Mouse (Mus musculus) activated CD4-positive, CD25-positive, alpha-beta regulatory T cell, adult 4 months (primary cell): ENCODE results near the gene Strn4. TPM values are rescaled to one million over a fixed set of nuclear protein-coding genes. Genes with fewer than 3 reads are reported as not detected.

Experiments used
- ATAC-seq: one replicate; pipeline ENCODE4 v1.8.0; 2017
- polyA plus RNA-seq, 2 experiments: library from polyadenylated mRNA; unstranded; fragments of 100-300 nt; shearing (Covaris generic); gene quantifications; one replicate each; pipeline ENCODE4 v1.2.1; 2017

Gene Strn4
- polyA plus RNA-seq, 2 experiments from 2014 or later, result 23.0 to 23.1 TPM

DNA sequence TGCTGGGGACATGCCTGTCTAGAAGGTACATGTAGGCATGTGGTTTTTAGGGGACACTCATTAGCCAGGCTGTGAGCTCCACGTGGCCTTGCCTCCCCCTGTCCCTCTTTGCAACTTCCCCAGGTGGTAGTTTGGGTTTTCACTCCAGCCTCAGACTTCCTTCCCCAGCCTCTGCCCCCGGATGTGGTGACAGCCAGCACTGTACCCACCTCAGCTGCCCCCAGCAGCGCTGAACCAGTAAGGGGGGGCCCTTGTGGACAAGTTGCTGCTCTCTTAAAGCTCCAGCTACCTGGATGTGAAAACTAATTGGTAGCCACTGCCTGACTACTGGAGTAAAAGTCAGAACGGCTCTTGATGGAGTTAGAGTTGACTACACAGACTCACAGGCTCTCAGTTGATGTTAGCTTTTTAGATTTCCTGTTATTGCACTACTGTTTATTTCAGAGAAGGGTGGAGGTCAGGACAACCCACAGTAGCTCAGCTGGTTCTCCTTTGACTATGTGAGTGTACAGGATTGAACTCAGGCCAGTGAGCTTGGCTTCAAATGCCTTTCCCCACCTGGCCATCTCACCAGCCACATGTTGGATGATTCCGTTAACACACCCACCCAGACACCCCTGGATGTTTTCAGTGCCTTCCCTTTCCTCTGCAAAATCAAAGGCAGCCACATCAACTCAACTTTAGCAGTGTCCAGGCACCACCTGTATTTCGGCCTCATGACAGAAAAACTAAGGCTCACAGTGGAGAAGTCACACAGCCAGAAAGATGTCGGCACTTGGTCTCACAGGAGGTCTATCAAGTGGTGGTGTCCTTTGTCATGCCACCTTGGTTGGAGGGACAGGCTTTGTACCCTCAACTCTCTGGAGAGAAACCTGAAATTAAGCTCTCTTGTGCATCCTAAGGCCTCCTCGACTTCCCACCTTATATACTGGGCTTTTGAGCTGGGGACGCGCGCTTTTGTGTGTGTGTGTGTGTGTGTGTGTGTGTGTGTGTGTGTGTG, 26.2 kb downstream of the Strn4 start:
- peak; percentile 62 for ATAC-seq

DNA sequence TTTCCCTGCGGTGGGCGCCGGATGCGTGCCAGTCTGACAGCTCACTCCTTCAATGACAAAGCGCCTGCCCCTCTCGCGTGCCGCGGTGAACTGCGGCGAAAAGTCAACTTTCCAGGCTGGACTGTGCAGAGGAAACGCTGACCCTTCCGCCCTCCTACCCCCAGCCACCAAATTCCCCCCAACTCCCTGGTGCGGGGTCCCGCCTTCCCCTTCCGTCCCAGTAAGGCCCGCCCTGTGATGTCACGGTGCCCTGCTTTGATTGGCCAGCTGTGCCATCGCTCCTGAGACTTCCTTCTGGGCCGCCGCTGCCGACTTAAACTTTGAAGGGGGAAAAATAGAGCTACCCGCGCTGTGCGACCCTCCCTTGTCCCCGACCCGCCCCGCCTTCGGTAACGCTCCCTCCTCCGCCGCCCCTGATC, 27.0 kb downstream of the Strn4 start, which contains the start of gene Prkd2:
Gene Prkd2 (plus strand): TSS at position 258 of the 419 bp plus-strand sequence.
- peak; percentile 33 for ATAC-seq

- ATAC-seq, result no peak
These were observed 27.9 kb downstream of the Strn4 start for GRCm38 (mm10) chr7:16843441-16844171.

GRCm38 (mm10) chr7:16844696-16845071, 29.0 kb downstream of the Strn4 start:
- no peak for ATAC-seq

GRCm38 (mm10) chr7:16845072-16845819, 29.6 kb downstream of the Strn4 start:
- peak; percentile 31 for ATAC-seq

- ATAC-seq, result no peak
These were observed 30.1 kb downstream of the Strn4 start for GRCm38 (mm10) chr7:16845820-16846167.

GRCm38 (mm10) chr7:16846775-16847174, 31.1 kb downstream of the Strn4 start:
- ATAC-seq, result no peak

DNA sequence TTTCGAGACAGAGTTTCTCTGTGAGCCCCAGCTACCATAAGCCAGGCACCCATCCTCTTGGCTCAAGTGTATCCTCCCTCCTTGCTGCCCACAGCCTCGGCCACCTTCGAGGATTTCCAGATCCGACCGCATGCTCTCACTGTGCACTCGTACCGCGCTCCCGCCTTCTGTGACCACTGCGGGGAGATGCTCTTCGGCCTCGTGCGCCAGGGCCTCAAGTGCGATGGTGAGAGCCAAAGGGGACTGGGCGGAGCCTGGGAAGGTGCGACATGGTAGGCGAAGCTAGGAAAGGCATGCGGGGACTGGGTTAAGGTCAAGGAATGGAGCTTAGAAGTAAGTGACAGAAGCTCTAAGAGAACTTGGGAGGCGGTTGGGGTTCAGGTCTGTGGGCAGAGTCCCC, 31.8 kb downstream of the Strn4 start:
- no peak for ATAC-seq

GRCm38 (mm10) chr7:16848579-16848978, 32.9 kb downstream of the Strn4 start:
- ATAC-seq, result no peak

- no peak for ATAC-seq
These were observed 35.9 kb downstream of the Strn4 start for GRCm38 (mm10) chr7:16851636-16852035.

DNA sequence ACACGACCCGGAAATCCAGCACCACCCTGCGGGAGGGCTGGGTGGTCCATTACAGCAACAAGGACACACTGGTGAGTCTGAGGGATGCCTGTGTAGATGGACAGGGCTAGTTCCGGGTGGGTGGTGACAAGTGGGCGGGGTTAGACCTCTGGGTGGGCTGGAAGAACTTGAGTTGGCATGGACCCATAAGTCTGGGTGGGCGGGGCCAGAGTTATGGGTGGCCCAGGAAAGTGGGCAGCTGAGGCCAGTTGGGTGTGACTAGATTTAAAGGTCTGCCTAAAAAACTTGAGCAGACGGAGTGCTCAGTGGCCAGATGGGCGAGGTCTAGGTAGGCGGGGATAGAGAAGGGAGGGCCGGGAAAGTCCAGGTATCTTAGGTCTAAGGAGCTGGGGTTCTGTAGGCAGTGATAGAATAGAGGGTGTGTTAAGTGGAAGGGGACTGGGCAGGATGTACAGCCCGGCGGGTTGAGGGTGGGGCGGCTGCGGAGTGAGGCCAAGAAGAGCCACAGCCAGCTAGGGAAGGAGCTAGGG, 37.7 kb downstream of the Strn4 start:
- no peak for ATAC-seq

DNA sequence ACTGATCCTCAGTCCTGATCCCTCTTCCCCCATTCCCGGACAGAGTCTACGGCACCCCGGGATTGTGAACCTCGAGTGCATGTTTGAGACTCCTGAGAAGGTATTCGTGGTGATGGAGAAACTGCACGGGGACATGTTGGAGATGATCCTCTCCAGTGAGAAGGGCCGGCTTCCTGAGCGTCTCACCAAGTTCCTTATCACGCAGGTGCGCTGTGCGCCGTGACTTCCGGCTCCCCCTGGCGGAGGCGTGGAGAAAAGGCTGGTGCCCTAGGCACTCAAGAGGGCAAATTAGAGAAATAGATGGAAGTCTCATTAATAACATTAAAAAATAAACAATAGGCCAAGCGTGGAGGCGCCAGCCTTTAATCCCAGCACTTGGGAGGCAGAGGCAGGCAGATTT, 42.6 kb downstream of the Strn4 start:
- peak; percentile 44 for ATAC-seq

- peak; percentile 44 for ATAC-seq
These were observed 44.4 kb downstream of the Strn4 start for GRCm38 (mm10) chr7:16859902-16860651.

- ATAC-seq, result no peak
These were observed 51.8 kb downstream of the Strn4 start for GRCm38 (mm10) chr7:16867488-16867887.

DNA sequence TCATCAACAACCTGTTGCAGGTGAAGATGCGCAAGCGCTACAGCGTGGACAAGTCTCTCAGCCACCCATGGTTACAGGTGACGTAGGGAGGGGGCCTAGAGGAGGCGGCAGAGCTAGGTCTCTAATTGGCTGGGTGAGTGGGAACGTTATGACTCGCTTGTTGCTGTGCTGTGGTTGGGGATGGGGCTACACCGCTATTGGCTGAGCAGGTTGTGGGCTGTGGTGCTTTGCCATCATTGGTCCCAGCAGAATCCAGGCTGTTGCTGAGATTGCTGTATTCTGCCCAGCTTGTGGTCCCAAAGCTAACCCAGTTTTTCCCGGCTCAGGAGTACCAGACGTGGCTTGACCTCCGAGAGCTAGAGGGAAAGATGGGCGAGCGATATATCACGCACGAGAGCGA, 53.8 kb downstream of the Strn4 start:
- no peak for ATAC-seq

DNA sequence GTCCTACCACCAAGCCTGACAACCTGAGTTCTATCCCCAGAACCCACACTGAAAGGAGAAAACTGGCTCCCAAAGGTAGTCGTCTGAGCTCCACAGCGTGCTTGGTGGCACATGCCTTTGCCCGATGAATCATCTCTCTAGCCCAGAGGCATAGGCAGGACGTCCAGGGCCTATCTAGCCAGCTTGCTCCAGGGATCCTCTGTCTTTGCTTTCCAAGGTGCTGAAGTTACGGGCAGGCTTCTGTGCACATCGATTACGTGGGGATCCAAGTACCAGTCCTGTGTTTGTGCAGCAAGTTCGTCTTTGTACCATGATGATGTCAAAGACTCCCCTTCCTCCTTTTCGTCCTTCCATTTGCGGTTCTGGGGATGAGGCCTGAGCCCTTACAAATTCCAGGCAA, 55.9 kb downstream of the Strn4 start:
- ATAC-seq, result no peak

GRCm38 (mm10) chr7:16872478-16872877, 56.8 kb downstream of the Strn4 start:
- ATAC-seq, result no peak

DNA sequence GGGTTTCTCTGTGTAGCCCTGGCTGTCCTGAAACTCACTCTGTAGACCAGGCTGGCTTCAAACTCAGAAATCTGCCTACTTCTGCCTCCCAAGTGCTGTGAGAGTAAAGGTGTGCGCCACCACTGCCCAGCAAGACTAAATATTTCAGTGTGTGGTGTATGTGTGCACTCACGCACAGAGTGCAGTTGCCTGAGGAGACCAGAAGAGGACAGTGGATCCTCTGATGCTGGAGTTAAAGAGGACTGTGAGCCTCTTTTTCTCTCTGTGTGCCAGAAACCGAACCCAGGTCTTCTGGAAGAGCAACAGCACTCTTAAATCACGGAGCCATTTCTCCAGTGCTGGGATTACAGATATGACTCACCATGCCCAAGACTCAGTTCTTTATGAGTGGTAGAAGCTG, 57.7 kb downstream of the Strn4 start:
- ATAC-seq, result no peak

DNA sequence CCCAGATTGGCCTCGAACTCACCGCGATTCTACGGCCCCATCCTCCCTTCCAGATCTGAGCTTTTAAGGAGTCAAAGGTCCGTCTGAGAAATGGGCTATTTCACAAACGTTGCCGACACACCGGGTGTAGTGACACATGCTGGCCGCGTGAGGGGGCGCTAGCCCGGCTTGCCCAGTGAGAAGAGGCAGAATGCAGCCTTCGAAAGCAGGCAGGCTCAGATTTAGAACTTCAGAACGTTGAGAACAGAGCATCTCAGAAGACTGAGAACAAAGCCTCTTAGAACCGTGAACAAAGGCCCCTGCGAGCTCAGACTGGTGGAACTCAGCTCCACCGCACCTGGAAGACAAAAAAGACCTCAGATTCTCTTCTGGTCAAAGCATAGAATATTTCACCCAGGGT, 58.5 kb downstream of the Strn4 start:
- ATAC-seq, result peak; percentile 42

DNA sequence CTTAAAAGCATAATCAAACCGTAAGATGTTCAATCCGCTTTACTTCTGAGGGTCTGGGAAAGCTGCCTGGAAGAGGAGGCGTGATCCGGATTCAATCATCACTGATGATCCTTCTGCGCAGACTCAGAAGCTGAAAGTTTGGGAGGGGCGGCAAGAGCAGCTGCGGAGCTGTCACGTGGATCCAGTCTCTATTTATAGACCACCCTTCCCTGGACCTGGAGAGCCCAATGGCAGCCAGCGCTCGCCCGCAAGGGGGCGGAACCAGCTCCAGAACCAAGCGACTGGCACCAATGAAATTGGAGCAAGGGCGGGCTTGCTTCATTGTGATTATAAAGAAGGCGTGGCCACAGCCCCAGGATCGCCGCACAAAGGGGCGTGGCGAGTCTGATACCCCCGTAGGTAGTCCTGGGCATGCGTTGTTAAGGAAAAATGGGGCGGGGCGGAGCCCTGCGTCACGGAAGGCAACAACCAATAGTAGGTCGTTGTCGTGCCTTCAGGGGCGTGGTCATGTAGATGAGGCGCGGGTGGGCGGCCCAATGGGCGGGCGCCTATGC, 59.1 kb downstream of the Strn4 start:
- peak; percentile 87 for ATAC-seq

GRCm38 (mm10) chr7:16875310-16875325, 59.4 kb downstream of the Strn4 start, which contains the start of gene Dact3:
Gene Dact3 (plus strand): TSS chr7:16875317.
- no peak for ATAC-seq

- no peak for ATAC-seq
These were observed 59.6 kb downstream of the Strn4 start for GRCm38 (mm10) chr7:16875326-16875725.
